Mouse (Mus musculus) midbrain, postnatal 0 days (tissue): Measurements from ENCODE around the gene Mgat2. TPM values are rescaled to one million over a fixed set of nuclear protein-coding genes. Genes with fewer than 3 reads are reported as not detected.
"Not testable (repeated sequence)": the region's sequence is repeated elsewhere in the genome, so short reads cannot be mapped to it uniquely, and the experiment has no call there.

ENCODE experiments used
- ATAC-seq: fragments of 200-750 bp; cut with Nextera tagmentation; 2 replicates; pipeline ENCODE4 v1.8.0; 2017; ENCODE audit warnings: moderate number of reproducible peaks, mild to moderate bottlenecking, moderate TSS enrichment, moderate library complexity; ENCODE audit not compliant: low FRiP score
- DNase-seq: peaks from one replicate; pipeline ENCODE4 v3.0.0-alpha.2; 2015; ENCODE audit warnings: low spot score
- H3K27ac ChIP-seq: fragments of 300-500 bp; sonication (generic); 2 replicates; pipeline ENCODE4 v1.5.1; 2014; ENCODE audit warnings: low read depth, mild to moderate bottlenecking, low read length, mixed read lengths
- H3K27me3 ChIP-seq: fragments of 300-500 bp; sonication (generic); 2 replicates; pipeline ENCODE4 v1.6.1; 2014; ENCODE audit warnings: low read length, control low read depth, mixed read lengths; ENCODE audit not compliant: insufficient read depth
- H3K36me3 ChIP-seq: fragments of 300-500 bp; sonication (generic); 2 replicates; pipeline ENCODE4 v1.6.1; 2014; ENCODE audit warnings: low read length, control low read depth, mixed read lengths; ENCODE audit not compliant: insufficient read depth
- H3K4me1 ChIP-seq: fragments of 300-500 bp; sonication (generic); 2 replicates; pipeline ENCODE4 v1.6.1; 2014; ENCODE audit warnings: mild to moderate bottlenecking, control low read depth, antibody characterized with exemption, low read length, mixed read lengths; ENCODE audit not compliant: insufficient read depth
- H3K4me2 ChIP-seq: fragments of 300-500 bp; sonication (generic); 2 replicates; pipeline ENCODE4 v1.6.1; 2014; ENCODE audit warnings: low read depth, mild to moderate bottlenecking, low read length, mixed read lengths; ENCODE audit not compliant: poor library complexity, severe bottlenecking
- H3K4me3 ChIP-seq: fragments of 300-500 bp; sonication (generic); 2 replicates; pipeline ENCODE4 v1.5.1; 2014; ENCODE audit warnings: low read depth, mild to moderate bottlenecking, low read length, moderate library complexity
- H3K9ac ChIP-seq: fragments of 300-500 bp; sonication (generic); replicated peaks from 2 replicates; pipeline ENCODE4 v1.6.1; 2014; ENCODE audit warnings: mild to moderate bottlenecking, low read length, moderate library complexity, mixed read lengths; ENCODE audit not compliant: poor library complexity, severe bottlenecking
- H3K9me3 ChIP-seq: fragments of 300-500 bp; sonication (generic); 2 replicates; pipeline ENCODE4 v1.6.1; 2016; ENCODE audit warnings: low read length, control low read depth
- CTCF ChIP-seq: IDR thresholded peaks from 2 replicates; pipeline ENCODE4 v1.5.1; 2016; ENCODE audit warnings: antibody characterized with exemption, mild to moderate bottlenecking
- WGBS: fragments of 180-500 bp; shearing (Covaris S2); extraction: QIAGEN DNeasy Blood & Tissue Kit; methylation state at CpG from one replicate; pipeline ENCODE4 v1.1.7; 2014; 5-methylcytosine and 5-hydroxymethylcytosine counted together
- polyA plus RNA-seq: library from polyadenylated mRNA; unstranded; fragments of >200 nt; fragmentation: Nextera tagmentation; extraction: Ambion mirVana; gene quantifications from 2 replicates; pipeline ENCODE4 v1.2.1, GENCODE M21; 2015
- total RNA-seq: library from RNA; depleted of rRNA; stranded (reverse); fragments of >200 nt; gene quantifications from 2 replicates; pipeline ENCODE4 v1.2.3, GENCODE M21; 2014

Mgat2 gene
- total and polyA plus RNA-seq, 2 experiments from 2014 or later: 41.9 to 54.6 TPM

- DNase-seq: no peak
- no peaks in the 10 kb centered on the region for H3K27me3 ChIP-seq
- no peak overlapping the region for H3K4me3 ChIP-seq
- TF ChIP-seq CTCF: no peak
- H3K27ac ChIP-seq: no peak overlapping the region
- ATAC-seq: no peak
- H3K9me3 ChIP-seq: no peaks in the 10 kb centered on the region
- H3K9ac ChIP-seq: no peak overlapping the region
- 56% methylated on average over 3 of the region's 3 CpGs for WGBS
- no peaks in the 10 kb centered on the region for H3K36me3 ChIP-seq
- no peak overlapping the region for H3K4me2 ChIP-seq
- no peaks in the 10 kb centered on the region; the same call in 1 of the 2 replicates for H3K4me1 ChIP-seq
Observed at GRCm38 (mm10) chr12:69164904-69165303, 19.1 kb upstream of the Mgat2 start.

- not testable (repeated sequence) for H3K27ac ChIP-seq, H3K36me3 ChIP-seq, ATAC-seq, H3K4me2 ChIP-seq, H3K9ac ChIP-seq, H3K27me3 ChIP-seq, H3K4me3 ChIP-seq, H3K4me1 ChIP-seq, H3K9me3 ChIP-seq, DNase-seq
- 64% methylated on average over 8 of the region's 8 CpGs for WGBS
Observed at GRCm38 (mm10) chr12:69166861-69167581, 16.9 kb upstream of the Mgat2 start.

- H3K27ac ChIP-seq: peak overlapping the region; percentile 70
- DNase-seq (no peak), ATAC-seq (peak; percentile 55; the same call in 1 of the 2 replicates)
- WGBS: 8% methylated on average over 18 of the region's 18 CpGs
- H3K4me1 ChIP-seq: no peaks in the 10 kb centered on the region; the same call in 1 of the 2 replicates
- no peak for TF ChIP-seq CTCF
- peak overlapping the region; percentile 99 for H3K4me2 ChIP-seq
- H3K36me3 ChIP-seq: no peaks in the 10 kb centered on the region
- no peaks in the 10 kb centered on the region for H3K9me3 ChIP-seq
- peak overlapping the region; percentile 69 for H3K9ac ChIP-seq
- H3K4me3 ChIP-seq: peak overlapping the region; percentile 68
- no peaks in the 10 kb centered on the region for H3K27me3 ChIP-seq
Observed at GRCm38 (mm10) chr12:69167656-69168460, 16.1 kb upstream of the Mgat2 start.

- no peak for TF ChIP-seq CTCF
- WGBS: under 1% methylated on average over 40 of the region's 40 CpGs
Observed at GRCm38 (mm10) chr12:69168461-69169106, 15.4 kb upstream of the Mgat2 start, which contains the start of gene Lrr1. TSS of gene Lrr1 (plus strand) at chr12:69168814.

GRCm38 (mm10) chr12:69171307-69171706 is 12.7 kb upstream of the Mgat2 start:
- 89% methylated on average over 2 of the region's 2 CpGs for WGBS

More at GRCm38 (mm10) chr12:69168461-69169106, 15.4 kb upstream of the Mgat2 start, which contains the start of gene Lrr1:
- ATAC-seq (peak; percentile 90), DNase-seq (peak; percentile 87)
- Histone ChIP-seq H3K4me3 (peak within 1 kb of the TSS; percentile 68), H3K27ac (peak within 1 kb of the TSS; percentile 70), H3K9ac (peak within 1 kb of the TSS; percentile 69), H3K27me3 (no peaks in the 10 kb centered on the region), H3K4me1 (no peaks in the 10 kb centered on the region; the same call in 1 of the 2 replicates), H3K4me2 (peak within 1 kb of the TSS; percentile 99), H3K36me3 (no peaks in the 10 kb centered on the region), H3K9me3 (no peaks in the 10 kb centered on the region)

More at GRCm38 (mm10) chr12:69171307-69171706, 12.7 kb upstream of the Mgat2 start:
- no peak for ATAC-seq
- Histone ChIP-seq H3K27ac (no peak overlapping the region), H3K9me3 (no peaks in the 10 kb centered on the region), H3K4me2 (no peak overlapping the region), H3K9ac (no peak overlapping the region), H3K4me1 (no peaks in the 10 kb centered on the region; the same call in 1 of the 2 replicates), H3K4me3 (no peak overlapping the region), H3K27me3 (no peaks in the 10 kb centered on the region), H3K36me3 (no peaks in the 10 kb centered on the region)
- DNase-seq: no peak
- no peak for TF ChIP-seq CTCF
